Mouse (Mus musculus): Measurements from ENCODE around the gene Cers3.

Gene Cers3

GRCm38 (mm10) chr7:66743377-66743781 is at the start of gene Cers3:
Cers3 (plus strand) TSS chr7:66743504.
- no peak for DNase-seq

- no peak for DNase-seq
Observed at GRCm38 (mm10) chr7:66694467-66694866, 48.8 kb upstream of the Cers3 start.

GRCm38 (mm10) chr7:66702721-66703120 is 40.6 kb upstream of the Cers3 start:
- no peak for DNase-seq

- DNase-seq: no peak
Observed at GRCm38 (mm10) chr7:66704631-66705030, 38.7 kb upstream of the Cers3 start.

GRCm38 (mm10) chr7:66711166-66711565 is 32.1 kb upstream of the Cers3 start:
- no peak for DNase-seq

GRCm38 (mm10) chr7:66724514-66724913 is 18.8 kb upstream of the Cers3 start:
- no peak for DNase-seq

- no peak for DNase-seq
Observed at GRCm38 (mm10) chr7:66724954-66725353, 18.4 kb upstream of the Cers3 start.

GRCm38 (mm10) chr7:66728072-66728471 is 15.2 kb upstream of the Cers3 start:
- no peak for DNase-seq

- no peak for DNase-seq
Observed at GRCm38 (mm10) chr7:66729232-66729631, 14.1 kb upstream of the Cers3 start.

- no peak for DNase-seq
Observed at GRCm38 (mm10) chr7:66733431-66733830, 9.9 kb upstream of the Cers3 start.

- no peak for DNase-seq
Observed at GRCm38 (mm10) chr7:66733882-66734281, 9.4 kb upstream of the Cers3 start.

- no peak for DNase-seq
Observed at GRCm38 (mm10) chr7:66734466-66734865, 8.8 kb upstream of the Cers3 start.

GRCm38 (mm10) chr7:66734993-66735392 is 8.3 kb upstream of the Cers3 start:
- DNase-seq: no peak

- DNase-seq: no peak
Observed at GRCm38 (mm10) chr7:66737418-66737817, 5.9 kb upstream of the Cers3 start.

- DNase-seq: no peak
Observed at GRCm38 (mm10) chr7:66741008-66741407, 2.3 kb upstream of the Cers3 start.

GRCm38 (mm10) chr7:66741412-66741811 is 1.9 kb upstream of the Cers3 start:
- no peak for DNase-seq

GRCm38 (mm10) chr7:66746972-66747371 is 3.7 kb downstream of the Cers3 start:
- no peak for DNase-seq

GRCm38 (mm10) chr7:66749998-66750397 is 6.7 kb downstream of the Cers3 start:
- DNase-seq: no peak

GRCm38 (mm10) chr7:66753816-66754215 is 10.5 kb downstream of the Cers3 start:
- no peak for DNase-seq

- DNase-seq: no peak
Observed at GRCm38 (mm10) chr7:66755611-66756010, 12.3 kb downstream of the Cers3 start.

GRCm38 (mm10) chr7:66769902-66770301 is 26.6 kb downstream of the Cers3 start:
- no peak for DNase-seq

- no peak for DNase-seq
Observed at GRCm38 (mm10) chr7:66770706-66771105, 27.4 kb downstream of the Cers3 start.

GRCm38 (mm10) chr7:66771252-66771651 is 27.9 kb downstream of the Cers3 start:
- no peak for DNase-seq

GRCm38 (mm10) chr7:66779411-66779810 is 36.1 kb downstream of the Cers3 start:
- DNase-seq: no peak

- no peak for DNase-seq
Observed at GRCm38 (mm10) chr7:66779944-66780942, 36.9 kb downstream of the Cers3 start.

All from cerebellum, adult 11-12 months (tissue).